Mouse (Mus musculus) embryo, embryonic 11 days (tissue): ENCODE data around the gene Arhgef12.
"Not testable (repeated sequence)": the region's sequence is repeated elsewhere in the genome, so short reads cannot be mapped to it uniquely, and the experiment has no call there.

Source experiments
- DNase-seq: peaks from one replicate; pipeline ENCODE4 v3.0.0-alpha.2; 2015

The Arhgef12 gene

GRCm38 (mm10) chr9:43107187-43107517 is at the start of gene Arhgef12:
Arhgef12 (minus strand) TSS chr9:43107239.
- DNase-seq = peak; percentile 66

DNA sequence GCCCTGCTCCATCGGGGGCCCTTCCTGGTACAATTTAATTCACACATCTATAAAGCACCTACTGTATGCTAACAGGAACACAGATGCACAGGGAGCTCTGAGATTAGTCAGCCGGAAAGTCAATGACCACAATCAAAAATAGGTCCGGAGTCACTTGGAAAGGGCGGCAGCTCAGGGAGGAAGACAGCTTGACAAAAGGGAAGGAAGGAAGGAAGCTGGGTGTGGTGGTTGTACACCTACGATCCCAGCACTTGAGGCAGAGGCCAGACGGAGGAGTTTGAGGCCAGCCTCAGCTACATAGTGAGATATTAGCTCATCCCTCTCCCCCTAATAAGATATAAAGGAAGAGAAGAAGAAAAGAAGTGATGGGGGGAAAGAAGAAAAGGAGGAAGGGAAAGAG is 48.9 kb upstream of the Arhgef12 start:
- DNase-seq = no peak

DNA sequence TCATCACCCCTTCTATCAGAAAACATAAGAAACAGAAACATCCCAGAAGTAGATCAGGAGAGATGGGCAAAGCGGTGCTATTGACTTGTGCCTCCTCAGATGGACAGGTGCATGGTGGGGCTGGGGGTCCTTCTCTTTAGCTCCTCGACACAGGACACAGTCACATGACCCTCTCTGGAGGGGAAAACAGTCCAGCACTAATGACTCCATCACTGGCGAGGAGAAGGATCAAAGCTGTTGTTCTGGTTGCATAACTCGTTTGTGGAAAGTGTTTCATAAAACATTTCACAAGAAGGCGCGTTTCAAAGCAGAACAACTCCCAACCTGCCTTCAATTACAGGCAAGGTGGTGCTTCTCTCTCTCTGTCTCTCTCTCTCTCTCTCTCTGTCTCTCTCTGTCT is 44.7 kb upstream of the Arhgef12 start:
- no peak for DNase-seq

GRCm38 (mm10) chr9:43150957-43151356 is 43.9 kb upstream of the Arhgef12 start:
- DNase-seq = no peak

DNA sequence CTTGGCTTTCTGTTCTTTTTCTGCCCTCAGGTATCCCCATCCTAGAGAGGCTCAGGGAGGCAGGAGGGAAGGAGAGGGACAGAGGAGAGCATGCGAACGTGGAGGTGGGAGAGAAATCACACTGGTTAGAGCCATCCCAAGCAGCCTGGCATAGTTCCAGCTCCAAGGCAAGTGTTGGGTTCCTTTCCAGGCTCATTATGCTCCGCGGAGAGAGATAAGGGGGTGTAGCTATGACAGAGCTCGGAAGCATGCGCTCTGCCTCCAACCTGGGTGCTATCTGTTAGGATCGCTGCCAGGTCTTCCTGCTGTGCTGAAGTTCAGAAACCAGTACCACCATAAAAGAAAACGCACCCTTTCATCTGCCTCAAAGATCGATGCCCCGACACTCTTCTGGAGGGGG is 43.0 kb upstream of the Arhgef12 start:
- DNase-seq = no peak

DNA sequence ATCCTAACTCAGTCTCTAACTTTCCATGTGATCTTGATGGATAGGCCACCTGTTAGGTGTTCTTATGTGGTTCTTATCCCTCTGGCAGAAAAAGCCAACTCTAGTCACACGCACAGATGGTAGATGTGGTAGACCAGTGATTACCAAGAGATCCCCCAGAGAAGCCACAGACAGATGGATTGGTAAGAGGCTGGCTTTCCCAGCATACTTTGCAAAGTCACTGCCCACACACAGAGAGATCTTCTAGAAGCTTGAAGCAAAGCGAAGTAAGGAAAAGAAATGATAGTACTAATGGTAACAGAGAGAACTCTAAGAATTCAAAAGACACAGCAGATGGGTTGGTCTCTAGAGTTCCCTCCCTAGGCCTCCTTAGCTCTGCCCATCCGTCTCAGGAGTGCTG is 42.5 kb upstream of the Arhgef12 start:
- DNase-seq = no peak

DNA sequence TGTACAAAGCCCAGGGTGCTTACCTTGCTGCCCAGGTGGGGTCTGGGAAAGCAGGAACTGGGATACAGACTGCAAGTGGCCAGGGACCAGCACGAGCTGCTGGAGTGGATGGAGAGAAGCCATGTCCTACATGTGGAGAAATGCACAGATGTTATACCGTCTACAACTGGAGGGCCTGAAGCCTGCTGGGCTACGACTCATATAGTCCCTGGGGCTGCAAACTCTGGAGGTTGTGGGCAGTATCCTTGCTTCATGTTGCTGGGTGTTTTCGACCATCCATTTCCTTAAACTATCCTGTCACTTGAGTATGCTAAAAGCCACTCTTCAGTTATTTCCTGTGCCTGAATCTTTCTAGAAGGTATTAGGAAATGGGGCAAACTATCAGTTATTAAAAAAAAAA is 38.2 kb upstream of the Arhgef12 start:
- no peak for DNase-seq

DNA sequence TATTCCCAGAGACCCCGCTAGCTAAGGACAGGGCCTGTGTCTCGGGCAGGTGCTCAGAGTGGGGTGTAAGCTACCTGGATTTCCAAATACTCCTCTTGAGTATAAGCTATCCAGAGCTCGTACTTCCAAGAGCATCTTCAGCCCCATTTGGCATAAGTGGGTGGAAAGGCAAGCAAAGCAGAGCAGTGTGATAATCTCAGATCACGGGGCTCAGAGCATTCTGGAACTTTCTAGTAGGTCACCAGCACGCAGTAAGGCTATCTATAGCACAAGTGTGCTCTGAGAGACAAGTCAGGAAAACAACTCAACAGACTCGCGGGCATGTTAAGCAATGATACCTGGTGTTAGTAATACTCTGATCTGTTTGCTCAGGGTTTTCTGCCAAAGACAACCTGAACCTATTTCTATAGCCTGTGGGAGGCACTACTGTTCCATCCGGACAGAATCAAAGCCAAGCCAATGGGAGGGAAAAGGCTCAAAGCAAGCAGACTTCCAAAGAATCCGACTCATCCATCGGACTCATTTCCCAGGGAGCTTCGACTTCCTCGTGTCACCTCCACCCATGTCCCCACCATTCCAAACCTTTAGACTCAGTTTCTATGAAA is 37.3 kb upstream of the Arhgef12 start:
- DNase-seq = no peak

GRCm38 (mm10) chr9:43141839-43142238 is 34.8 kb upstream of the Arhgef12 start:
- DNase-seq = peak; percentile 84

- no peak for DNase-seq
Observed at GRCm38 (mm10) chr9:43133525-43133924, 26.5 kb upstream of the Arhgef12 start.

DNA sequence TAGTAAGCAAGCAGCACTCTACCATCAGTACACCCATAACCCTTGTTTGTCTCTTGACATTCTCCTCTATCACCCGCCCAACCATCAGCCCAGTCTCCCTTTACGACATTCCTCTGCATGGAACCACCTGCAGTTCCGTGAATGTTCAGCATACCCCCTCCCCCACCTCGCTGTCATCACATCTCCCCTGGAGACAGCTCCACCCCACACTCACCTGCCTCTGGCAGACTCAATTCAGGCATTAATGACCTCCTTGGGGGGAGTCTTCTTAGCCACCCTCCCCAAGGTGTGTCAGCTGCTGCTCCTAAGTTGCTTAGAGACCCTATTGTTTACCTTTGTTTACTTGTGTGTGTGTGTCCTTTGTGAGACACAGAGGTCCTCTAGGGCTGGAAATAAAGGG is 25.3 kb upstream of the Arhgef12 start:
- no peak for DNase-seq

GRCm38 (mm10) chr9:43131940-43132339 is 24.9 kb upstream of the Arhgef12 start:
- no peak for DNase-seq

DNA sequence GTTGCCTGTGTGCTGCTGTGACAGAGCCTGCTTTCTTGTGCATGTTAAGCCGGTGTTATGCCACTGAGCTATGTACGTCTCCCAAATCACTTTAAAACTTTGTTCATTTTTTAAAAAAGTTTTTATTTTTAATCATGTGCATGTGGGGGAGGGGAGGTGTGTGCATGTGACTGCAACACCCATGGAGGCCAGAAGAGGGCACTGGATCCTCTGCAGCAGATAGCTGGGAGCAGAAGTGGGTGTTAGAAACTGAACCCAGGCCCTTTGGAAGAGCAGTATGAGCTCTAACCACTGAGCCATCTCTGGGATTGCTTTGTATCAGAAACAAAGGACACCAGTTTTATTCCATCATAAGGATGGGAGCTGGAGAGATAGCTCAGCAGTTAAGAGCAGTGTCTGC is 23.6 kb upstream of the Arhgef12 start:
- no peak for DNase-seq

DNA sequence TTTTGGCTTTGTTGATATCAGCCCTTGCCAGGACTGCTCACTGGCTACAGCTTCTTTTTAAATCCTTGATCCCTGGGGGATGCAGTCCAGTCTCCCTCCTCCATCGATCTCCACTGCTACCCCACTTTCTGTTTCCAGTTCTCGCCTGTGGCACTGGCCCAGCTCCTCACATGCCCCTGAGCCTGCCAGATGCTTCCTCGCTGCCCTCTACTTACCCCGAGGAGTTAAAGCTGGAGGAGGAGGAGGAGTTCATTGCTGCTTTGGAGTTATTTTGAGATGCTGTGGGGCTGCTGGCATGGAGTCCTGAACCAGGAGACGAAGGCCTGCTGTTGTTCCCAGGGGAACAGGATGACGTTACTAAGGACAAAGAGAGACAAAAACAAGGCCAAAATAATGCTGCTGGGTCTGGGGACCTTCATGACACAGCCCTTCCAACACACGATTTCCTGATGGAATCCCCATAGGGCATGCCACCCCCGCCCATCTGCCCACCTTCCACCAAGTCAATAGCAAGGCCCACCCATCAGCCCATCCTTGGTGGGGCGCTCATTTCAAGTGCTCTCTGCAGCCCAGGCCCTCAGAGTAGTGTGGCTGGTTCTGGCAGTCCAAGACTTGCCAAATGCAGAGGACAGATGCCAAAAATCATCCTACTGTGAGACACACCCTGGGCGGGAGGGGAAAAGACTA is 20.2 kb upstream of the Arhgef12 start:
- no peak for DNase-seq

- DNase-seq = no peak
Observed at GRCm38 (mm10) chr9:43122379-43122778, 15.3 kb upstream of the Arhgef12 start.

GRCm38 (mm10) chr9:43121948-43122347 is 14.9 kb upstream of the Arhgef12 start:
- DNase-seq = not testable (repeated sequence)

- no peak for DNase-seq
Observed at GRCm38 (mm10) chr9:43116997-43117336, 9.9 kb upstream of the Arhgef12 start.

GRCm38 (mm10) chr9:43116134-43116996 is 9.3 kb upstream of the Arhgef12 start, which contains the start of gene Tmem136:
Tmem136 (minus strand) TSS chr9:43116570.
- peak; percentile 86 for DNase-seq

- no peak for DNase-seq
Observed at GRCm38 (mm10) chr9:43115431-43116133, 8.5 kb upstream of the Arhgef12 start.

- no peak for DNase-seq
Observed at GRCm38 (mm10) chr9:43114833-43115232, 7.8 kb upstream of the Arhgef12 start.

DNA sequence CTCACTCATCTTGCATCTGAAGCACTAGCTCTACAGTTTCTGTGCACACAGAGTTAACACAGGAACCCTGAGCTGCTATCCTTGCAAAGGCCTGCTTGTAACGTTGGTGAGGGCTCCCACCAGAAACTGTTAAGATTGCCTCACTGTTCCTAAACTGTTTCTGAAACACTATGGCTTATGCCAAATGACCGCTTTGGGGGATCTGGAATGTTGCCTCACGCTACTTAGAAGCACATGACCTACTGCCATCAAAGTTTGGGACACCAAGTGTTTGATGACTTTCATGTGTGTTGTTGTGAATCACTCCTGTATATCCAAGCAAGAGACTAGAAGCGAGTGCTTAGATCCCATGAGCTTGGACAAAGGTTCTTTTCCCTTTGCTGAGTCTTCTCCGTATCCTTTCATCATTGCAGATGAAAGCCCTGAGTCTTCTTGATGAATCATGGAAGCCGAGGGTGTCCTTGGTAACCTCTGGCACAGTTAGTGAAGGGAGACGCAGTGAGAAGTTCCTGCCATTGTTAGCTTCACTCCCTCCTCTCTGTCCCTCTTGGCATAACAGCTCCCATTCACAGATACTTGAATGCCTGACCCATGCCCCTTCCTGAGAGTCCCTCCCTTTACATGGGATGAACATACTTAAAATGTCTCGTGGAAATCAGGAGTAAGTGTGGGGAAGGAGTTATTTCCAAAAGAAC is 3.4 kb upstream of the Arhgef12 start:
- no peak for DNase-seq

DNA sequence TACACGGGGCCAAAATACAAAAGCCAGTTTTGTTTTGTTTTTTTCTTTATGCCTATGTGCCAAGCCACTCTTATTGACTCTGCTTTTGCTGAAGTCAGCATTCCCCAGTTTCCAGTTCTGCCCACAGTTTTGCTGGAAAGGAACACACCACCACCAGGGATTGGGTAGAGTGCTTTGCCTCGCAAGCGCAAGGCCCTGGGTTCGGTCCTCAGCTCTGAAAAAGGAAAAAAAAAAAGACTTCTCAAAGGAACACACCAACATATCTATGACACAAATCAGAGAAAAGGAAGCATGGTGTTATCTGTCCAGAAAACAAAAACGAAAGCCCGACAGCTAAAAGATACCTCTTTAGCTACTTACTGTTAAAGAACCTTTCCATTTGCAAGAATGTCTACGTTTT is 2.1 kb upstream of the Arhgef12 start:
- DNase-seq = no peak

DNA sequence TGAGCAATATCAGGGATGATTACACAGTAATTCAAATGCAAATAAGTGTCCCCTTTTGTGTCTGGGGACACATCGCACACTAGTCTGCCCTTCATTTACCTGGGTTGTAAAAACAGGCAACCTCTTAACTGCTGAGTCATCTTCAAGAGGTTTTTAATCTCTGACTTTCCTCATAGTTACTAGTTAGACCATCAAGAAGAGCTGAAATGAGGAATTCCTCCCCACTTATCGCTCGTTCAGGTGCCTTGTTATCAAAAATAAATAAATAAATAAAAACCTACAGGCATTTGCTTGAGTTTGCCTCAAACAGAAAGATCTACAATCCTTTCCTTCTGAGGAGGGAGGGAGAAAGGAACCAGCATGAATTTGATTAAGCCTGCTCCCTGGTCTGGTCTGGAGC is 1.7 kb upstream of the Arhgef12 start:
- DNase-seq = no peak
